Mouse (Mus musculus): Measurements from ENCODE around the gene Gm2696.

Gene Gm2696

DNA sequence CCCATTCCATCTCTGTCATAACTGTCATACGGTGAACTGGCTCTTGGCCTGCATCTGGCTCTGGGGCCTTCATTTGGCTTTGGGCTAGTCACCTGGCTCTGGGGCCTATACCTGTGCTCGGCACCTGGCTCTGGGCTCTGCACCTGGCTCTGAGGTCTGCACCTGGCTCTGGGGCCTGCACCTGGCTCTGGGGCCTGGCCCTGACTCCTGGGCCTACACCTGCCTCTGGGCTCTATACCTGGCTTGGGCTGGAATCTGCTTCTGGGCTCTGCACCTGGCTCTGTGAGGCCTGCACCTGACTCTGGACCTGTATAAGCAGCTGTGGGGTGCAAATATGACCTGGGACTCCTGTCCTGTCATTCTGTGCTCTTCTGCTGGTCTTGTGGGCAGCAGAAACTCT is 33.1 kb downstream of the Gm2696 start:
- no peak for DNase-seq (ENCODE audit: low spot score)

DNA sequence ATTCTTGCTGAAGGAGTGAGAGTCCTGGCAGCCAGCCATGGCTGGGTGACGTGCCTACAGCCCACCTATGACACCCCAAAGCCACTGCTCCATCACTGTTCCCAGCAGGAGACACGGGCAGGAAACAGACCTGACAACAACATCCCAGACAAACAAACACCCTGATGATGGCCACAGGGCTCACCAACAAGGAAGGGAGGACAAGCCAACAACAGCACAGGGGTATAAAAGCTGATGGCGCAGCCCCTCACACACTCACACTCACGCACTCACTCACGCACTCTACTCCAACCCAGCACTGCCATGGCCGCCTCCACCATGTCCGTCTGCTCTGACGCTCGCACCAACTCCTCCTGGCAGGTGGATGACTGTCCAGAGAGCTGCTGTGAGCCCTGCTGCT is 38.1 kb downstream of the Gm2696 start, which contains the start of gene Gm10318:
Gm10318 (plus strand) TSS at position 301 of the 400 bp plus-strand sequence.
- DNase-seq (ENCODE audit: low spot score) = no peak

DNA sequence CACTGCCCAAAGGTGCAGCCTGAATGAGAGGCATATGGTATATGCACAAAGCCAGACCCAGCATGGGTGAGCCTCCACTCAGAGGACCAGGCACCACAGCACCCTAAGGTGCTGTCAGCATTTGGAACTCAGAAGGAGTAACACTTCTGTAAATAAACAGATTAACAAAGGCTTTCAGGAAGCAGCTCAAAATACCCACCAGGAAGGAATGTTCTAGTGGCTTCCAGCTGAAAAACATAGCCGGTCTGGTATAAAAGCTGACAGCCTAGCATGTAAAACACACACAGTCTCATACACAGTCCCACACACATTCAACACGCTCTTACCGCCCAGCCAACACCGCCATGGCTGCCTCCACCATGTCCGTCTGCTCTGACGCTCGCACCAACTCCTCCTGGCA is 47.2 kb downstream of the Gm2696 start, which contains the start of gene Gm3285:
Gm3285 (plus strand) TSS at position 301 of the 400 bp plus-strand sequence.
- no peak for DNase-seq (ENCODE audit: low spot score)

DNA sequence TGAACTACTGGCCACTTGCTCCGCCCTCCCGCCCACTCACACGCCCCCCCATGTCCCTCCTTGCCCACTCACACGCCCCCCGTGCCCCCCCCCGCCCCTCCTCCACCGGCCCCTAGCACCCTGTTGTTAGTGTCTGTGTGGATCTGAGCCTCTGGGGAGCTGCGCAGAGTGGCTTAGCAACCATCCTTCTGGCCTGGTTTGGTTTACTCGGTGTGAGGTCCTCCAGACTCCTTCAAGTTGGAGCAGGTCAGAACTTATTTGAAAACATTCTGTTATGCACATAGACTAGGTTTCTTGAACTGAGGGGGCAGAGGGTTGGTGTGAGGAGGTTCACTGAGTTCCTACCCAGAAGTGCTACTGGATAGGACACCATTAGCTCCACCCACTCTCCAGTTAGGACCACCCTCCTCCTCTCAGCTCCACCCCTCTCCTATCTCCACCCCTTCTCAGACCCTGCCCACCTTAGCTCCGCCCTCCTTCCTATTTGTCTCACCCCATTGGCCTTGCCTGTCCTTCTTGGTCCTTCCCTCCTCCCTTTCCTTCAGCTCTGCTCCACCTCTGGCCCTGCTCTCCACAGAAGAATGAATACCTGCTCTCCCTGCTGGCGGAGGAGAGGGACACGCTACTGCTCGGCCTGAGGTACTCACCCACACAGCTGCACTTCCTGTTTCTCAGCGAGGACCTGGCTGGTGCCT is 49.7 kb downstream of the Gm2696 start:
- DNase-seq (ENCODE audit: low spot score) = no peak

DNA sequence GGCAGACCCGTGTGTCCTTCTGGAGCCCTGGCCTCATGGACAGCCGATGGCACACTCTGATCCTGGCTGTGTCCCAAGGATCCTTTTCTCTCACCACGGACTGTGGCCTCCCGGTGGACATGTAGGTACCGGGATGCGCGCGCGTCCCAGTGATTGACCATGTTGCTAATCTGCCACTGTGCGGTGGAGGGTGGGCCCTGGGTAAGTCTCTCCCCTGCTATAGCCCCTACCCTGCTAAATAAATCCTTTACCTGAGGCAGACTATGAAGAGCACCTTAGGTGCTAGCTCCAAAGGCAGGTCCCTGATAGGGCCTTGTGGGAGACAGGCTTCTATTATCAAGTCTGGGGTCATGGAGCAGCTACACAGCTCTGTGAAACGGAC is 50.3 kb downstream of the Gm2696 start:
- DNase-seq (ENCODE audit: low spot score) = no peak

DNA sequence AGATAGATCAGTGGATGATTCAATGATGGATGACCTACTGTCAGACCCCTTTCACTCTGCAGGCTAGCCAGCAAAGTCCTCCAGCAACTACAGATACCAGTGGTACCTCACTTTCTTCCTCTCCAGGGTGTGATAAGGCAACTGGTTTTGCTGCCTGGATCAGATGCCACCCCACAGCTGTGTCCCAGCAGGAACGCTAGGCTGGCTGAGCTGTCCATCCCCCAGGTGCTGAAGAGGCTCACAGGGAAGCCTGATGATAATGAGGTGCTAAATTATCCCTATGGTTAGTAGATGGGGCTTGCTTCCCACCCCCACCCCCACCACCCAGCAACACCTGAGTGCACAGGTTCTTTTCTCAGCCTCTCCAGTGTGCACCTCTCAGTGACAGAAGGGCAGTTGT is 53.1 kb downstream of the Gm2696 start:
- DNase-seq (ENCODE audit: low spot score) = no peak

DNA sequence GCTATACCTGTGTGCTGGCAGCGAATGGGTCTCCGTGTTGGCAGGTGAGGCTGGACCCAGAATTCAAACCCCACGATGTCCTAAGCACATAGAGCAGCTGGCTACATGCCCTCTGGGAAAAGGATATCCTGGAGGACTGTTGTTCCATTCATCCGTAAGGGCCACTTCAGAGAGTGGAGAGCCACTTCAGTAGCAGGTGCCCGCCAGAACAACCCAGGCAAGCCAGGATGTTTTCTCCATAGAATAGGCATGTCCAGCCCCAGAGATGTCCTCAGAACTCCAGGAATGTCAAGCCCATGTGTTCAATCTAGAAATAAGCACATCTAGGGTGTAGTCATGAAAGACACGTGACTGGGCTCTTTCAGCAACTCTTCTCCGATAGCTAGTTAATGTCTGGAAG is 55.2 kb downstream of the Gm2696 start:
- DNase-seq (ENCODE audit: low spot score) = no peak

DNA sequence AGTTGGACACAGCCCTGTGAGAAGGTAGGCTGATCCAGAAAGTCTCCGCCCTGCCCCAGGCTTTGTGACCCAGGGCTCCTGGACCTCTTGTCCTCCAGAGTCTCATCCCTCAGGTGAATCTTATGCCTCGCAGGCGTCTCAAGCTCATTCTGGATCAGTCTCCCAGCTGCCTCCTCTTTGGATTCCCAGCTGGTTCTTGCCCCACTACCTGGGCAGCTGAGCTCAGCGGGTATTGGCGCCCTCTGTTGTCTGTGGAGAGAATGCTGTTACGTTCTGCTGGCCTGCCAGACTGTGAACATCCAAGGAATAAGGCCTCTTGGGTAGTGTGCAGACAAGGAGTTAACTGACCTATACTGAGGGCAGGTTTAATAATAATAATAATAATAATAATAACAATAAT is 64.5 kb downstream of the Gm2696 start:
- DNase-seq (ENCODE audit: low spot score) = peak; percentile 28

DNA sequence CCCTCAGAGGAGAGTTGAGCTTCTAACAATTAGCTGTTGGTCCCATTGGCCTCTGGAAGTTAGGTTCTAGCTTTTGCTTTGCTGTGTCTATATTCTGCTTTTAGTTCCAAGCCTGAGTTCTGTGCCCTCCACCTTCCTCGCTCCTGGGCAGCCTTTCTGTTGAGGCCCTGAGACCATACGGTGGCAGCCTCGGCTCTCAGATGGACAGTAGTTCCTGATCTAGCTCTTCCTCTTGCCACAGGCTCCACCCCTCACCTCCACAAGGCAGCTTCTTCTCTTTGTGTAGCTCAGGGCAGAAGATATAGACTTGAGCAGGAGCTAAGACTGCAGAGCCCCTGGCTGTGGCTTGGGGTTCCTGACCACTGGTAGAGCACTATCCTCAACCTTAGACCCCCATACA is 65.8 kb downstream of the Gm2696 start:
- DNase-seq (ENCODE audit: low spot score) = no peak

DNA sequence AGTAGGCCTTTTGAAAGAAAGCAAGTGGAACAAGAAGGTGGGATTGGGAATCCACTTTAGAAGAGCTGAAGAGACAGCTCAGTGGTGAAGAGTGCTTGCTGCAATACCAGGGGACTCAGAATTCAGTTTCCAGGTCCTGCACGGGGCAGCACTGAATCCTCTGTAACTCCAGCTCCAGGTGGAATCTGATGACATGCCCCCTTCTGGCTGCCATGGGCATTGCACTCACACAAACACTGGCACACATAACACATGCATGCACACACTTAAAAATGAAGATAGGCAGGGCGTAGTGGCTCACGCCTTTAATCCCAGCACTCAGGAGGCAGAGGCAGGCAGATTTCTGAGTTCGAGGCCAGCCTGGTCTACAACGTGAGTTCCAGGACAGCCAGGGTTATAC is 68.1 kb downstream of the Gm2696 start:
- no peak for DNase-seq (ENCODE audit: low spot score)

Measured in layer of hippocampus, adult 11-12 months (tissue).